Mouse (Mus musculus) lung, postnatal 0 days (tissue): ENCODE measurements around the gene 4930451I11Rik. TPM values are rescaled to one million over a fixed set of nuclear protein-coding genes. Genes with fewer than 3 reads are reported as not detected.

ENCODE experiments used
- ATAC-seq: fragments of 200-750 bp; cut with Nextera tagmentation; 2 replicates; pipeline ENCODE4 v1.8.0; 2017; ENCODE audit warnings: moderate library complexity
- DNase-seq: peaks from one replicate; pipeline ENCODE4 v3.0.0-alpha.2; 2016; ENCODE audit warnings: low spot score
- H3K27ac ChIP-seq: fragments of 300-500 bp; sonication (generic); 2 replicates; pipeline ENCODE4 v1.5.1; 2014; ENCODE audit warnings: antibody characterized with exemption, mild to moderate bottlenecking, low read length, mixed read lengths
- H3K27me3 ChIP-seq: fragments of 300-500 bp; sonication (generic); replicated peaks from 2 replicates; pipeline ENCODE4 v1.6.1; 2014; ENCODE audit warnings: low read length, mixed read lengths; ENCODE audit not compliant: insufficient read depth
- H3K36me3 ChIP-seq: fragments of 300-500 bp; sonication (generic); 2 replicates; pipeline ENCODE4 v1.6.1; 2014; ENCODE audit warnings: low read length, mixed read lengths; ENCODE audit not compliant: insufficient read depth
- H3K4me1 ChIP-seq: fragments of 300-500 bp; sonication (generic); 2 replicates; pipeline ENCODE4 v1.6.1; 2014; ENCODE audit warnings: antibody characterized with exemption, low read depth, low read length, mixed read lengths; ENCODE audit not compliant: insufficient read depth
- H3K4me2 ChIP-seq: fragments of 300-500 bp; sonication (generic); replicated peaks from 2 replicates; pipeline ENCODE4 v1.6.1; 2014; ENCODE audit warnings: low read depth, mild to moderate bottlenecking, low read length, moderate library complexity, mixed read lengths
- H3K4me3 ChIP-seq: fragments of 300-500 bp; sonication (generic); 2 replicates; pipeline ENCODE4 v1.5.1; 2014; ENCODE audit warnings: low read depth, low read length
- H3K9ac ChIP-seq: fragments of 300-500 bp; sonication (generic); replicated peaks from 2 replicates; pipeline ENCODE4 v1.6.1; 2014; ENCODE audit warnings: low read depth, mild to moderate bottlenecking
- H3K9me3 ChIP-seq: fragments of 300-500 bp; sonication (generic); 2 replicates; pipeline ENCODE4 v1.6.1; 2016; ENCODE audit warnings: low read length, mixed read lengths
- CTCF ChIP-seq: IDR thresholded peaks from 2 replicates; pipeline ENCODE4 v1.5.1; 2016; ENCODE audit warnings: antibody characterized with exemption, mild to moderate bottlenecking
- EP300 ChIP-seq: IDR thresholded peaks from 2 replicates; pipeline ENCODE4 v1.6.1; 2016; ENCODE audit warnings: antibody characterized with exemption, mild to moderate bottlenecking, control low read depth
- WGBS: fragments of 180-500 bp; shearing (Covaris S2); extraction: QIAGEN DNeasy Blood & Tissue Kit; methylation state at CpG from one replicate; pipeline ENCODE4 v1.1.7; 2014; 5-methylcytosine and 5-hydroxymethylcytosine counted together
- polyA plus RNA-seq: library from polyadenylated mRNA; unstranded; fragments of >200 nt; fragmentation: Nextera tagmentation; extraction: Ambion mirVana; gene quantifications from 2 replicates; pipeline ENCODE4 v1.2.1, GENCODE M21; 2015

Gene 4930451I11Rik
- polyA plus RNA-seq, 1 experiment from 2014 or later, result not detected

DNA sequence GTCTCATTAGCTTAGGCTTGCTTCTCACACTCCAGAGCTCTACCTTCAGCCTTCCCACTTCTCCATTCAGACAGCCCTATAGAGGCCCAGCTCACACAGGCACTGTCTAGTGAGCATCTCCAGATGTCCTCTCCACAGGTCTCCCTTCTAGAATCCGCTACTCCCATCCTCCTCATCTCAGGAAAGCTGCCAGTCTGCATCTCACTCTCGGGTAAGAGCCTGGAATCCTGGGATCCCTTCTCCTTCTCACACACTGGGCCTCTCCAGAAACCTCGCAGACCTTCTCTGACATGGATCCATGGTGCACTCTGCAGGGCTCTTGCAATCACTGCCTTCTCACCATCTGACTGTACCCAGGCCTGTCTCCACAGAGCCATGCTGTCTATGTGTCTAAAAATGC, 24.2 kb upstream of the 4930451I11Rik start:
- Histone ChIP-seq H3K36me3 (peaks cover 13% of the 10 kb centered on the region), H3K4me1 (no peaks in the 10 kb centered on the region; the same call in 1 of the 2 replicates), H3K4me2 (no peak overlapping the region), H3K9ac (no peak overlapping the region), H3K27ac (peak overlapping the region; percentile 63), H3K27me3 (no peaks in the 10 kb centered on the region), H3K9me3 (no peaks in the 10 kb centered on the region), H3K4me3 (no peak overlapping the region)
- DNase-seq, result no peak
- ATAC-seq, result no peak
- 90% methylated on average over 3 of the region's 3 CpGs for WGBS
- TF ChIP-seq CTCF (no peak), EP300 (no peak)

DNA sequence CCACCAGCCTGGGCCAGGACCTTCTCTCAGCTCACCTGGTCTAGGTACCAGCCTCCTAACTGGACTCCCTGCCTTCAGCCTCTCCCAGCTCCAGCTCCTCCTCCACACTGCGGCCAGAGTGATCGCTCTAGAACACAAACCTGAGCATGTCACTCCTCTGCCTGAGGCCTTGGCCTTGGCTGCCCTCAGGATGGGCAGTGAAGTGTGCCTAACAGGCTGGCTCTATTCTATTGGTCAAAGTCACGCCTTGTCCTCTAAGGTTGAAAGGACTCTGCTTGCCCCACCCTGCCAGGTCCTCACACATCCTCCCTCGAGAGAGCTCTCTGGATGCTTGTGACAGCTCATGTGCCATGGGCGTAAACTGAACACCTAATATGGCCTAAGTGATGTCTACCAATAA, 22.0 kb upstream of the 4930451I11Rik start:
- ATAC-seq, result no peak
- TF ChIP-seq EP300, result no peak
- no peak for TF ChIP-seq CTCF
- no peaks in the 10 kb centered on the region for H3K4me1 ChIP-seq
- no peak overlapping the region for H3K4me3 ChIP-seq
- no peak overlapping the region for H3K9ac ChIP-seq
- 0 out of 2 replicates have a peak, but pooled peaks cover 11% of the 10 kb centered on the region for H3K27me3 ChIP-seq
- 85% methylated on average over 5 of the region's 5 CpGs for WGBS
- no peak overlapping the region for H3K4me2 ChIP-seq
- no peaks in the 10 kb centered on the region for H3K9me3 ChIP-seq
- no peak for DNase-seq
- H3K36me3 ChIP-seq, result peaks cover 13% of the 10 kb centered on the region
- H3K27ac ChIP-seq, result no peak overlapping the region

DNA sequence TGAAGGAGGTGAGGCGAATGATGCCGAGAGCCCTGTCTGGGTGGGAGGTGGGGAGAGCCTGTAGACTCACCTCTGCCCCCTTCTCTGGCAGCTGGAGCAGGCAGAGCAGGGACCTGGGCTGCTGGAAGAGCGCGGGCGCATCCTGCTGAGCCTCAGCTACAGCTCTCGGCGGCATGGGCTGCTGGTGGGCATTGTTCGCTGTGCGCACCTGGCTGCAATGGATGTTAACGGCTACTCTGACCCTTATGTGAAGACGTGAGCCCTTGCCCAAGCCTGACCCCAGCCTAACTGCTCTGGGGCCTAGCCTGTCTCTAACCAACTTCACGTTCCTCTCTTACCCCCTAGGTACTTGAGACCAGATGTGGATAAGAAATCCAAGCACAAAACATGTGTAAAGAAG, 19.8 kb upstream of the 4930451I11Rik start:
- H3K9me3 ChIP-seq, result no peaks in the 10 kb centered on the region
- H3K4me2 ChIP-seq, result no peak overlapping the region
- 46% methylated on average over 12 of the region's 12 CpGs for WGBS
- H3K4me3 ChIP-seq, result no peak overlapping the region
- TF ChIP-seq EP300 (no peak), CTCF (no peak)
- no peak for ATAC-seq
- 0 out of 2 replicates have a peak, but pooled peaks cover 22% of the 10 kb centered on the region for H3K27me3 ChIP-seq
- no peak overlapping the region for H3K27ac ChIP-seq
- H3K9ac ChIP-seq, result no peak overlapping the region
- no peak for DNase-seq
- peaks cover 13% of the 10 kb centered on the region for H3K36me3 ChIP-seq
- no peaks in the 10 kb centered on the region for H3K4me1 ChIP-seq

DNA sequence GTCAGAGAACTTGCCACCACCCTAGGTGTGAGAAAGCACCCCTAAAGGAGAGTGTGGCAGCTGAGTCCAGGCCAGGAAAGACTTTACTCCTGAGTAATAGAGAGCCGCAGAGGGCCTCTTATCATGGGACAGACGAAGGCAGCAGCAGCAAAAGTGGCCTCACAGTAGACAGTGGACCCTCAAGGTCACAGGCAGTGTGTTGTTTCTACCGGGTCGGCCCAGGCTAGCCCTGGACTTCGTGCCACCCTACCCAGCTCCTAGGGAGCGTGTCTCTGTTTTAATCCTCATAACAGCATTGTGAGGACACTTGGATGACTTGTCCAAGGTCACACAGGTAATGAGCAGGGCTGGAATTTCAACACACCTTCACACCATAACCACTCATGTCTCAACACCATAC, 18.7 kb upstream of the 4930451I11Rik start:
- H3K9ac ChIP-seq, result no peak overlapping the region
- WGBS, result 82% methylated on average over 6 of the region's 6 CpGs
- no peak overlapping the region for H3K4me2 ChIP-seq
- TF ChIP-seq EP300 (no peak), CTCF (no peak)
- 0 out of 2 replicates have a peak, but pooled peaks cover 22% of the 10 kb centered on the region for H3K27me3 ChIP-seq
- peaks cover 13% of the 10 kb centered on the region for H3K36me3 ChIP-seq
- DNase-seq (no peak), ATAC-seq (no peak)
- H3K27ac ChIP-seq, result no peak overlapping the region
- H3K9me3 ChIP-seq, result no peaks in the 10 kb centered on the region
- H3K4me1 ChIP-seq, result no peaks in the 10 kb centered on the region
- no peak overlapping the region for H3K4me3 ChIP-seq

DNA sequence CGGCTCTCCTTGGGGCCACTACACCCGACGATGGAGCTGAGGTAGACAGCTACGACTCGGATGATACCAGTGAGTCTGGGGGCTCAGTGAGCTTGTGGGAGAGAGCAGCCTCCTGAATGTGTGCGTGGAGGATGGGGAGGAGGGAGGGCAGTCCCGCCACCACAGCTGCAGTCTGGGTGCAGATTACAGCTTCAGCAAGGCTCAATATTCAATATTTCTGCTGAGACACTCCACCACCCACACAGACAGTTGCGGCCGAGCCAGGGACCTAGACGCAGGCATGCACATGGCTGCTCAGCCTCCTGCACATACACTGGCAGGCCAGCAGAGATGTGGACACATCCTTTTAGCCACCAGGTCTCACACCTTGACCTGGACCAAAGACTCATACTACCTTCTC, 17.4 kb upstream of the 4930451I11Rik start:
- no peak overlapping the region for H3K27ac ChIP-seq
- H3K4me3 ChIP-seq, result no peak overlapping the region
- no peak overlapping the region for H3K4me2 ChIP-seq
- H3K9ac ChIP-seq, result no peak overlapping the region
- ATAC-seq (no peak), DNase-seq (no peak)
- H3K9me3 ChIP-seq, result no peaks in the 10 kb centered on the region
- 0 out of 2 replicates have a peak, but pooled peaks cover 22% of the 10 kb centered on the region for H3K27me3 ChIP-seq
- 25% methylated on average over 10 of the region's 10 CpGs for WGBS
- no peaks in the 10 kb centered on the region for H3K4me1 ChIP-seq
- TF ChIP-seq CTCF (no peak), EP300 (no peak)
- H3K36me3 ChIP-seq, result peaks cover 11% of the 10 kb centered on the region

DNA sequence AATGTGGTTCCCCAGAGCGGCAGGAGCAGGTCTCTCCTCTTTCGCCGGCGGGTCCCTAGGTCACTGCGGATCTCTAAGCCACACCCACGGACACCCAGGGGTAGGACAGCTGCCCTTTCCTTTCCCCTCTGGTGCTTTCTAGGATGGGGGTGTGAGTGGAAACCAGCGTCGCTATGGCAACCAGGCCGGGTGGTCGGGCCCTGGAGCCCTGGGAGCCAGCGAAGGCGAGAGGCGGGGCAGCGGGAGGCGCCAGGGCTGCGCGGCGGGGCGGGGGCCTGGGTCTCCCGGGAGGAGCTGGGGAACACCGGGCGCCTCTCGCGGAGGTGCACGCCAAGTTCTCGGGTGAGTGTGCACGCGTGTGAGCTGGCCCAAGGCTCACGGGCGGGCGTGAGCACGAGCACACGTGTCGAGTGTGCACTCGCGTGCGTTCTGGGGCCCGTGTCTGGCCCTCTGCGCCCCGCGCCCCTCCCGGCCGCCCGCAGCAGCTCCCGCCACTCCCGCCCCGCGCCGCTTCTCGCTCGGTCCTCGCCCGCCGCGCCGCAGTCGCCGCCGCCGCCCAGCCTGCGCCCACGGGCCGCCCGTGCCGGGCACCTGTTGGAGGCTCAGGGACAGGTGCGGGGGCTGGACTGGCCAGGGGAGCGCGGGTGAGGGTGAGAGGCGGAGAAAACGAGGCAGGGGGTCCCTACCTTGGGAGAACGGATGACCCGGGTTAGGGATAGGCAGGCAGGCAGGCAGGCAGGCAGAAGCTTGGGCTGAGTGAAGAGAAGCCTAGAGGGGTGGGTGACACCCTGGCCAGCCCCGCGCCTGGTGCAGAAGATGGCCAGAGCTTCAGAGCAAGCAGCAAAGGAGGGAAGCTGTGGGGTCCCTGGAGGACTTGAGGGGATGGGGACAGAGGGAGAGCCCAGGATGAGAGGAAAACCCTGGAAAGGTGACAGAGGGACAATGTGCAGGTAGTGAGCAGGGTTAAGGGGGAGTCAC, 16.3 kb upstream of the 4930451I11Rik start:
- Histone ChIP-seq H3K4me3 (peak overlapping the region; percentile 46), H3K4me1 (no peaks in the 10 kb centered on the region), H3K4me2 (peak overlapping the region; percentile 95), H3K27me3 (0 out of 2 replicates have a peak, but pooled peaks cover 22% of the 10 kb centered on the region), H3K27ac (no peak overlapping the region), H3K9ac (no peak overlapping the region), H3K9me3 (no peaks in the 10 kb centered on the region), H3K36me3 (0 out of 2 replicates have a peak, but pooled peaks cover under 1% of the 10 kb centered on the region)
- DNase-seq (peak; percentile 17), ATAC-seq (peak; percentile 49)
- TF ChIP-seq CTCF (no peak), EP300 (no peak)
- 1% methylated on average over 55 of the region's 74 CpGs for WGBS
